Mouse (Mus musculus) erythroblast, embryonic 14.5 days (primary cell): ENCODE results near the gene Stxbp5l.

Source experiments
- GATA1 ChIP-seq: IDR thresholded peaks from 2 replicates; pipeline ENCODE4 v1.6.1; 2012; ENCODE audit warnings: low read length, inconsistent platforms, mixed read lengths
- TAL1 ChIP-seq: IDR thresholded peaks from 3 replicates; pipeline ENCODE4 v1.6.1; 2012; ENCODE audit warnings: low read length, inconsistent platforms, mixed read lengths

GRCm38 (mm10) chr16:37273681-37274080 is 111.1 kb downstream of the Stxbp5l start:
- TF ChIP-seq GATA1 (no peak), TAL1 (no peak)
